Mouse (Mus musculus) hindbrain, embryonic 16.5 days (tissue): Measurements from ENCODE around the gene Rest. TPM values are rescaled to one million over a fixed set of nuclear protein-coding genes. Genes with fewer than 3 reads are reported as not detected.

ENCODE experiments used
- ATAC-seq: fragments of 200-750 bp; cut with Nextera tagmentation; 2 replicates; pipeline ENCODE4 v1.8.0; 2017; ENCODE audit warnings: moderate TSS enrichment, moderate library complexity
- H3K27ac ChIP-seq: fragments of 300-500 bp; sonication (generic); 2 replicates; pipeline ENCODE4 v1.5.1; 2014; ENCODE audit warnings: low read depth, mild to moderate bottlenecking, control low read depth, low read length, moderate library complexity
- H3K27me3 ChIP-seq: fragments of 300-500 bp; sonication (generic); replicated peaks from 2 replicates; pipeline ENCODE4 v1.6.1; 2014; ENCODE audit warnings: low read length; ENCODE audit not compliant: control insufficient read depth, insufficient read depth
- H3K36me3 ChIP-seq: fragments of 300-500 bp; sonication (generic); 2 replicates; pipeline ENCODE4 v1.6.1; 2014; ENCODE audit warnings: mild to moderate bottlenecking, low read length, moderate library complexity, mixed read lengths; ENCODE audit not compliant: control insufficient read depth, insufficient read depth
- H3K4me1 ChIP-seq: fragments of 300-500 bp; sonication (generic); 2 replicates; pipeline ENCODE4 v1.6.1; 2014; ENCODE audit warnings: low read depth, low read length; ENCODE audit not compliant: control insufficient read depth, insufficient read depth
- H3K4me2 ChIP-seq: fragments of 300-500 bp; sonication (generic); 2 replicates; pipeline ENCODE4 v1.6.1; 2014; ENCODE audit warnings: mild to moderate bottlenecking, low read length, control low read depth, moderate library complexity
- H3K4me3 ChIP-seq: fragments of 300-500 bp; sonication (generic); 2 replicates; pipeline ENCODE4 v1.5.1; 2014; ENCODE audit warnings: mild to moderate bottlenecking, low read length, control low read depth, moderate library complexity
- H3K9ac ChIP-seq: fragments of 300-500 bp; sonication (generic); 2 replicates; pipeline ENCODE4 v1.6.1; 2014; ENCODE audit warnings: low read depth, mild to moderate bottlenecking, control low read depth, low read length, moderate library complexity
- H3K9me3 ChIP-seq: fragments of 300-500 bp; sonication (generic); 2 replicates; pipeline ENCODE4 v1.6.1; 2014; ENCODE audit warnings: mild to moderate bottlenecking, low read length, moderate library complexity; ENCODE audit not compliant: control insufficient read depth
- WGBS: fragments of 180-500 bp; shearing (Covaris S2); extraction: QIAGEN DNeasy Blood & Tissue Kit; methylation state at CpG from one replicate; pipeline ENCODE4 v1.1.7; 2014; 5-methylcytosine and 5-hydroxymethylcytosine counted together
- polyA plus RNA-seq: library from polyadenylated mRNA; unstranded; fragments of >200 nt; fragmentation: Nextera tagmentation; extraction: Ambion mirVana; gene quantifications from 2 replicates; pipeline ENCODE4 v1.2.1, GENCODE M21; 2015

Rest gene
- polyA plus RNA-seq, 1 experiment from 2014 or later: 5.9 TPM

GRCm38 (mm10) chr5:77290606-77291005 lies 25.3 kb downstream of the Rest start:
- Histone ChIP-seq H3K4me2 (no peak overlapping the region), H3K27me3 (no peaks in the 10 kb centered on the region), H3K9me3 (no peaks in the 10 kb centered on the region), H3K9ac (no peak overlapping the region), H3K4me3 (no peak overlapping the region), H3K27ac (no peak overlapping the region), H3K4me1 (no peaks in the 10 kb centered on the region), H3K36me3 (peaks cover 20% of the 10 kb centered on the region)
- no peak for ATAC-seq
- 86% methylated on average over 2 of the region's 2 CpGs for WGBS

- no peak overlapping the region for H3K27ac ChIP-seq
- no peak for ATAC-seq
- peaks cover 20% of the 10 kb centered on the region for H3K36me3 ChIP-seq
- no peaks in the 10 kb centered on the region for H3K27me3 ChIP-seq
- no peak overlapping the region for H3K4me2 ChIP-seq
- H3K4me1 ChIP-seq: no peaks in the 10 kb centered on the region
- WGBS: 89% methylated on average over 7 of the region's 7 CpGs
- no peak overlapping the region for H3K9ac ChIP-seq
- no peaks in the 10 kb centered on the region for H3K9me3 ChIP-seq
- no peak overlapping the region for H3K4me3 ChIP-seq
These were observed 27.7 kb downstream of the Rest start for GRCm38 (mm10) chr5:77292803-77293522.

DNA sequence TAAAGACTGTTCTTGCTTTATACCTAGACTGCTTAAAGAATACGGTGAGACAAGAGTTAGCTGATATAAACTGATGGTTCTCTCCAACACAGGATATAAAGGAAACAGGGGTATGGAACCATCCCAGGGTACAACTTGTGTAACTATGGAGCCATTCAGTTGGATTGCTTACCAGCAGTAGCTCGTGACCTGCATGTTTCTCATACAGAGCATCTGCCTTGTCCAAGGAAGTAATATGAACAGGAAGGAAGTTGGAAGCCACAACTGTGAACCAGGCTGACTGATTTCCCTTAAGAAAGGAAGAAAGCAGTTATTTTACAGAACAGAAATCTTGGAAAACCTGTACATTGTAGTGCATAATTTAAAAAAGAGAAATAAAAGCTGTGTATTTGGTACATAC lies 34.2 kb downstream of the Rest start:
- Histone ChIP-seq H3K9me3 (no peaks in the 10 kb centered on the region), H3K4me1 (no peaks in the 10 kb centered on the region), H3K4me2 (no peak overlapping the region), H3K27me3 (no peaks in the 10 kb centered on the region), H3K4me3 (no peak overlapping the region), H3K27ac (no peak overlapping the region), H3K9ac (no peak overlapping the region), H3K36me3 (peaks cover 12% of the 10 kb centered on the region)
- 93% methylated on average over 2 of the region's 2 CpGs for WGBS
- ATAC-seq: no peak

GRCm38 (mm10) chr5:77301296-77301903 lies 36.1 kb downstream of the Rest start:
- peaks cover 21% of the 10 kb centered on the region for H3K36me3 ChIP-seq
- no peak overlapping the region for H3K9ac ChIP-seq
- no peaks in the 10 kb centered on the region for H3K27me3 ChIP-seq
- H3K4me3 ChIP-seq: no peak overlapping the region
- 95% methylated on average over 6 of the region's 6 CpGs for WGBS
- H3K4me2 ChIP-seq: no peak overlapping the region
- no peak for ATAC-seq
- H3K4me1 ChIP-seq: no peaks in the 10 kb centered on the region
- no peaks in the 10 kb centered on the region for H3K9me3 ChIP-seq
- H3K27ac ChIP-seq: no peak overlapping the region

GRCm38 (mm10) chr5:77307821-77308553 lies 42.7 kb downstream of the Rest start:
- H3K9me3 ChIP-seq: no peaks in the 10 kb centered on the region
- H3K4me3 ChIP-seq: peak overlapping the region; percentile 97
- peaks cover 19% of the 10 kb centered on the region for H3K36me3 ChIP-seq
- no peaks in the 10 kb centered on the region for H3K27me3 ChIP-seq
- no peak overlapping the region for H3K27ac ChIP-seq
- WGBS: 82% methylated on average over 5 of the region's 5 CpGs
- no peak for ATAC-seq
- H3K4me2 ChIP-seq: peak overlapping the region; percentile 97
- H3K4me1 ChIP-seq: peaks cover 25% of the 10 kb centered on the region
- H3K9ac ChIP-seq: peak overlapping the region; percentile 25; the same call in 1 of the 2 replicates

DNA sequence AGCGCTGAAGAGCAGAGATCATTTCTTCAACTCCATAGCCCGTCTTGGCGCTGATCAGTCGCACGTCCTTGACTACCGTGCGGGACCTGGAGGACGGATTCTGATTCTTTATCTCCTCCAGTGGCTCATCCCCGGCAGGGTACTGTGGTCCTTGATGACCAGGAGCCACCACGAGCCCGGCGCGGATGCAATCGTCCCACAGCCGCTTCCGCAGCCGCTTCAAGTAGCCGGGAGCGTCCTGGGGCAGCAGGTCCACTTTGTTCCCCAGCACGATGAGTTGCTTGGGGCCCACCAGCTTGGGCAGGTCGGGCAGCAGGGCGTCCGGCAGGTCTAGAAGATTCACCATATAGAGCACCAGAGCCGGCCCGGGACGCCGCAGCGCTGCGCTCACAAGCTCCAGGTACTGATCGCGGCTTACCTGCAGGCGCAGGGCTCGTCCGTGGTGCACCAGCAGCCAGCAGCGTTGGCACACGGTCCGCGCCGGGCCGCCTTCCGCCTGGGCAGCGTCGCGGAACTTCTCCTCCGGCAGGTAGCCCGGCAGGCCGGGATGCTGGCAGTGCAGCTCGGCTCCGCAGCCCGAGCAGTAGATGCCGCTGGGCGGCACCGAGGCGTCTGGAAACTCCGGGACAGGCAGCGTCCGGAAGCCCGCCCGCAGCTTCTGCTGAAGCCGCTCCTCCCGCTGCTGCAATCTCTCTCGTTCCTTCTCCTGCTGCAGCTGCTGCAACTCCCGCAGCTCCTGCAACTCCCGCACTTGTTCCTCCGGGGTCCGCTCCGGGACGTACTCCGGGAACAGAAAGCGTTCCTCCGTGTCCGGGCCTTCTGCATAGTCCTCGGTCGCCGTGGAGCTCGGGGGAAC lies 44.0 kb downstream of the Rest start:
- H3K9me3 ChIP-seq: no peaks in the 10 kb centered on the region
- no peaks in the 10 kb centered on the region for H3K27me3 ChIP-seq
- peak; percentile 22 for ATAC-seq
- peak overlapping the region; percentile 94 for H3K27ac ChIP-seq
- peaks cover 25% of the 10 kb centered on the region for H3K4me1 ChIP-seq
- WGBS: under 1% methylated on average over 71 of the region's 76 CpGs
- peak overlapping the region; percentile 88 for H3K9ac ChIP-seq
- H3K4me3 ChIP-seq: peak overlapping the region; percentile 97
- peaks cover 17% of the 10 kb centered on the region for H3K36me3 ChIP-seq
- H3K4me2 ChIP-seq: peak overlapping the region; percentile 97

DNA sequence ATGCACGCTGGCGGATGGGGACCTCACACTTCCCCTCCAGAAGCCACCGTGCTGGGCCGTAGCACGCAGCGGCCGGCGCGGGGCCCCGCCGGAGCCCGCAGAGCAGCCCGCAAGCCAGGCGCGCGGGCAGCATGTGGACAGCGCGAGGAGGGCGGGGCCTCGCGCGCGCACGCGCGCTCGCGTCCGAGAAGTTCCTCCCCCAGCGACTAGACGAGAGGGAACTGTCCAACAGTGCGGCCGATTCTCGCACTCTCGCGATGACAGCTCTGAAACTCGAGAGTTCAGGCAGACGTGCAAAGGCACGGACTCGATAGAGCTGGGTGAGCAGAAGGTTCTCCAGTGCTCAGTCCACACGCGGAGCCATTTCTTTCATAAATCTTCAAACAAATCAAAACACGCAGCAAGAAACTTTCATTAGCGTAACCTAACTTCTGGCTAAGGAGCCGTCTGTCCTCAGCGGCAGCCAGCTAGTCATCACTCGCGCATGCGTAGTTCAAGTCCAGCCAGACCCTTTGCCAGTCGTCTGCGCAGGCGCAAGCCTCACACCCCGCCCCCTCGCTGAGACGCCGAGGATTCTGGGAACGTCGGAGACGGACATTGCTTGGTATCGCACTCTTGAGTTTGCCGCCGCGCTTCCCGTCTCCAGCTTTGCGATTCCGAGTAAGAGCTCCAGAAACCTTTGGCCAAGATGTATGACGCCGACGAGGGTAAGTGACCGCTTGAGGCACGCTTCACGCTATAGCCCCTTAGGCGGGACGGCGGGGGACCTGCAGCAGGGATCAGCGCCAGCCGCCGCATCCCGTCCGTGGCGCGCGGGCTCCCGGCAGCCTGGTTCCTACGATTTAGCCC lies 44.9 kb downstream of the Rest start, which contains the start of the genes Noa1 and Polr2b:
TSS of gene Noa1 (minus strand) at position 161 of the 849 bp plus-strand sequence.
TSS of gene Polr2b (plus strand) at position 224 of the 849 bp plus-strand sequence.
- peak within 1 kb of the TSS; percentile 97 for H3K4me3 ChIP-seq
- H3K9me3 ChIP-seq: no peaks in the 10 kb centered on the region
- peaks cover 25% of the 10 kb centered on the region for H3K4me1 ChIP-seq
- H3K36me3 ChIP-seq: peaks cover 17% of the 10 kb centered on the region
- H3K27ac ChIP-seq: peak within 1 kb of the TSS; percentile 94
- peak within 1 kb of the TSS; percentile 88 for H3K9ac ChIP-seq
- H3K27me3 ChIP-seq: no peaks in the 10 kb centered on the region
- peak; percentile 96 for ATAC-seq
- H3K4me2 ChIP-seq: peak within 1 kb of the TSS; percentile 97
- WGBS: under 1% methylated on average over 85 of the region's 85 CpGs

- Histone ChIP-seq H3K4me1 (peaks cover 10% of the 10 kb centered on the region), H3K4me3 (no peak overlapping the region), H3K9ac (no peak overlapping the region), H3K4me2 (no peak overlapping the region), H3K9me3 (no peaks in the 10 kb centered on the region), H3K36me3 (peaks cover 4% of the 10 kb centered on the region; the same call in 1 of the 2 replicates), H3K27ac (no peak overlapping the region), H3K27me3 (no peaks in the 10 kb centered on the region)
- 96% methylated on average over 4 of the region's 4 CpGs for WGBS
- ATAC-seq: no peak
These were observed 48.9 kb downstream of the Rest start for GRCm38 (mm10) chr5:77314206-77314605.
